Mouse (Mus musculus): ENCODE data around the gene Gls2.

Gls2 gene

GRCm38 (mm10) chr10:128231697-128232419 is 37.6 kb downstream of the Gls2 start, which contains the start of gene Timeless:
Timeless (plus strand) TSS chr10:128232065.
- DNase-seq (ENCODE audit: low spot score), result peak; percentile 66

- DNase-seq (ENCODE audit: low spot score), result no peak
These were observed 38.2 kb downstream of the Gls2 start for GRCm38 (mm10) chr10:128232420-128232985.

GRCm38 (mm10) chr10:128236321-128236720 is 42.1 kb downstream of the Gls2 start:
- DNase-seq (ENCODE audit: low spot score), result no peak

- no peak for DNase-seq (ENCODE audit: low spot score)
These were observed 43.7 kb downstream of the Gls2 start for GRCm38 (mm10) chr10:128237807-128238480.

GRCm38 (mm10) chr10:128239140-128239539 is 44.9 kb downstream of the Gls2 start:
- no peak for DNase-seq (ENCODE audit: low spot score)

- DNase-seq (ENCODE audit: low spot score), result no peak
These were observed 45.9 kb downstream of the Gls2 start for GRCm38 (mm10) chr10:128240131-128240530.

GRCm38 (mm10) chr10:128243252-128243651 is 49.0 kb downstream of the Gls2 start:
- no peak for DNase-seq (ENCODE audit: low spot score)

- DNase-seq (ENCODE audit: low spot score), result no peak
These were observed 49.9 kb downstream of the Gls2 start for GRCm38 (mm10) chr10:128244121-128244520.

- no peak for DNase-seq (ENCODE audit: low spot score)
These were observed 52.9 kb downstream of the Gls2 start for GRCm38 (mm10) chr10:128247020-128247732.

GRCm38 (mm10) chr10:128250565-128250964 is 56.3 kb downstream of the Gls2 start:
- DNase-seq (ENCODE audit: low spot score), result no peak

GRCm38 (mm10) chr10:128253677-128254255 is 59.5 kb downstream of the Gls2 start, which contains the start of gene Apon:
Apon (plus strand) TSS chr10:128254096.
- DNase-seq (ENCODE audit: low spot score), result no peak

- no peak for DNase-seq (ENCODE audit: low spot score)
These were observed 61.7 kb downstream of the Gls2 start for GRCm38 (mm10) chr10:128255925-128256324.

GRCm38 (mm10) chr10:128256328-128256727 is 62.1 kb downstream of the Gls2 start:
- DNase-seq (ENCODE audit: low spot score), result no peak

GRCm38 (mm10) chr10:128258953-128259352 is 64.7 kb downstream of the Gls2 start:
- no peak for DNase-seq (ENCODE audit: low spot score)
